Mouse (Mus musculus): ENCODE data around the gene Tmem147. TPM values are rescaled to one million over a fixed set of nuclear protein-coding genes. Genes with fewer than 3 reads are reported as not detected.

Gene Tmem147
- total RNA-seq (2014; fragmentation: Nextera tagmentation) (57.5 and 67.7 TPM in 2 replicates), total RNA-seq (2017) (47.5 and 54.9 TPM in 2 replicates), polyA plus RNA-seq (2012) (40.1 and 44.9 TPM in 2 replicates)

DNA sequence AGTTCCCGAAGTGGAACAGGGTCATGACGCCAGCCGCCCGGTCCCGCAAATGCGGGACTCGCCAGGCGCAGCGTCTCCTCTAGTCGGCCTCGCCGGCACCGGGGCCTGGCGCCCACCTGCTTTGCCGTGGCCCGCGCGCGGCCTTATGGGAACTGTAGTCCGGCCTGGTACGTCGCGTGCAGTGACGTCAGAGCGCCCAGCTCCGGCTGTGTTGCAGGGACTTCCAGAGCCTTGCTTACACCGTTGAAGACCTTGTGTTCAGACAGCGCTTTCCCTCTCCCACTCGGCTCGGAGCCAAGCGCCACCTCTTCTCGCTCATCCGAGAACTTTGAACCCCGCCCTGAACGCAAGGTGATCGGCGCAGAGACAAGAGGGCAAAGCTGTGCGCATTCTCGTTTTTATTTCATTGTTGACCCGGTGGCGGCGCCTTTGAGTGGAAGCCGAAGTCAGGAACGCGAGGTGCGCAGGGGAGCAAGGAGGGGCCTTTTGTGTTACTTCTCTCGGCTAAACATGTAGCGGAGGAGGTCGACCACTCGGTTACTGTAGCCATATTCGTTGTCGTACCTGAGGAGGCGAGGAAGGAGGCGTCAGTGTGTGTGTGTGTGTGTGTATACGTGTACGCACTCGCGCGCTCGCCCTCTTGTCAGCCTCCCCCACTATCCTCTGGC lies at the start of gene Tmem147:
Gene Tmem147, minus strand, starts transcription at position 145 of the 668 bp plus-strand sequence.
- ATAC-seq (ENCODE audit: extremely low read depth, insufficient number of reproducible peaks, low FRiP score, poor library complexity, severe bottlenecking) (peak; percentile 90), DNase-seq (ENCODE audit: low spot score) (peak; percentile 95)
- H3K27me3 ChIP-seq (ENCODE audit: insufficient read depth, low read length) = no peaks in the 10 kb centered on the region
- H3K4me1 ChIP-seq (ENCODE audit: insufficient read depth, low read depth, low read length) = peaks cover 49% of the 10 kb centered on the region
- H3K9me3 ChIP-seq (replicated peaks) = no peaks in the 10 kb centered on the region
- peaks cover 78% of the 10 kb centered on the region for H3K36me3 ChIP-seq (replicated peaks)
- H3K4me3 ChIP-seq (ENCODE audit: low read depth, low read length) = peak within 1 kb of the TSS; percentile 83
- TF ChIP-seq TAL1 (conservative IDR thresholded peaks at IDR 0.05; ENCODE audit: low read depth, low read length) (no peak), GATA2 (IDR thresholded peaks at IDR 0.05; ENCODE audit: borderline replicate concordance, low read depth, low read length) (no peak)

- ATAC-seq (ENCODE audit: extremely low read depth, insufficient number of reproducible peaks, low FRiP score, poor library complexity, severe bottlenecking) (no peak), DNase-seq (ENCODE audit: low spot score) (no peak)
- Histone ChIP-seq H3K36me3 (replicated peaks) (no peaks in the 10 kb centered on the region), H3K9me3 (replicated peaks) (no peaks in the 10 kb centered on the region), H3K4me3 (ENCODE audit: low read depth, low read length) (no peak overlapping the region), H3K4me1 (ENCODE audit: insufficient read depth, low read depth, low read length) (no peaks in the 10 kb centered on the region), H3K27me3 (ENCODE audit: insufficient read depth, low read length) (peaks cover 3% of the 10 kb centered on the region; the same call in 1 of the 2 replicates)
- no peak for TF ChIP-seq GATA2 (IDR thresholded peaks at IDR 0.05; ENCODE audit: borderline replicate concordance, low read depth, low read length)
- no peak for TF ChIP-seq CTCF (IDR thresholded peaks at IDR 0.05; ENCODE audit: low read depth, low read length)
- TF ChIP-seq POLR2AphosphoS5 (IDR thresholded peaks at IDR 0.05; ENCODE audit: insufficient replicate concordance, low read depth, low read length) = no peak
- no peak for TF ChIP-seq GATA1 (IDR thresholded peaks at IDR 0.05; ENCODE audit: borderline replicate concordance, low read length)
- TF ChIP-seq TAL1 (conservative IDR thresholded peaks at IDR 0.05; ENCODE audit: low read depth, low read length) = no peak
Observed at GRCm38 (mm10) chr7:30777911-30778310, 48.6 kb upstream of the Tmem147 start.

- Histone ChIP-seq H3K36me3 (replicated peaks) (no peaks in the 10 kb centered on the region), H3K27me3 (ENCODE audit: insufficient read depth, low read length) (peaks cover 3% of the 10 kb centered on the region; the same call in 1 of the 2 replicates), H3K4me3 (ENCODE audit: low read depth, low read length) (no peak overlapping the region), H3K4me1 (ENCODE audit: insufficient read depth, low read depth, low read length) (no peaks in the 10 kb centered on the region), H3K9me3 (replicated peaks) (no peaks in the 10 kb centered on the region)
- no peak for DNase-seq (ENCODE audit: low spot score)
- ATAC-seq (ENCODE audit: extremely low read depth, insufficient number of reproducible peaks, low FRiP score, poor library complexity, severe bottlenecking) = no peak
- no peak for TF ChIP-seq POLR2AphosphoS5 (IDR thresholded peaks at IDR 0.05; ENCODE audit: insufficient replicate concordance, low read depth, low read length)
- no peak for TF ChIP-seq GATA1 (IDR thresholded peaks at IDR 0.05; ENCODE audit: borderline replicate concordance, low read length)
- no peak for TF ChIP-seq CTCF (IDR thresholded peaks at IDR 0.05; ENCODE audit: low read depth, low read length)
- no peak for TF ChIP-seq GATA2 (IDR thresholded peaks at IDR 0.05; ENCODE audit: borderline replicate concordance, low read depth, low read length)
- TF ChIP-seq TAL1 (conservative IDR thresholded peaks at IDR 0.05; ENCODE audit: low read depth, low read length) = no peak
Observed at GRCm38 (mm10) chr7:30777081-30777579, 47.8 kb upstream of the Tmem147 start.

DNA sequence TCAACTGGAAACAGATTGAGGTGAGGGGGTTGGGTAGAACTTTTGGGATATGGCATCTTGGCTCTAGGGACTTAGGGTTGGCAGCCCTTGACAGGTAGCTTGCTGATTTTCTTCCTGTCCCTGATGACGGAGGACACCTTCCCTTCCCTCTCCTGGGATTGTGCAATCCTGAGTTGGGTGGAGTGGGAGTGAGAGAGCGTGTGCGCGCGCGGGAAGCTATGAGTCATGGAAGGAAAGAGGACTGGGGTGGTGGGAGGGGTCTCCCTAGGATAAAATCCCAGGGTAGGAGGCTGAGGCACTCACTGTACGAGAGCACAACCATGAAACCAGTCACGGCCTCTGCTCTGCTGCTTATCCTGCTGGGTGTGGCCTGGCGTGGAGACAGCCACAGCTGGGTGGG lies 46.8 kb upstream of the Tmem147 start:
- Histone ChIP-seq H3K36me3 (replicated peaks) (no peaks in the 10 kb centered on the region), H3K9me3 (replicated peaks) (no peaks in the 10 kb centered on the region), H3K4me3 (ENCODE audit: low read depth, low read length) (no peak overlapping the region), H3K27me3 (ENCODE audit: insufficient read depth, low read length) (peaks cover 3% of the 10 kb centered on the region; the same call in 1 of the 2 replicates), H3K4me1 (ENCODE audit: insufficient read depth, low read depth, low read length) (no peaks in the 10 kb centered on the region)
- ATAC-seq (ENCODE audit: extremely low read depth, insufficient number of reproducible peaks, low FRiP score, poor library complexity, severe bottlenecking) (no peak), DNase-seq (ENCODE audit: low spot score) (no peak)
- TF ChIP-seq GATA2 (IDR thresholded peaks at IDR 0.05; ENCODE audit: borderline replicate concordance, low read depth, low read length) (no peak), CTCF (IDR thresholded peaks at IDR 0.05; ENCODE audit: low read depth, low read length) (no peak), GATA1 (IDR thresholded peaks at IDR 0.05; ENCODE audit: borderline replicate concordance, low read length) (no peak), TAL1 (conservative IDR thresholded peaks at IDR 0.05; ENCODE audit: low read depth, low read length) (no peak), POLR2AphosphoS5 (IDR thresholded peaks at IDR 0.05; ENCODE audit: insufficient replicate concordance, low read depth, low read length) (no peak)

GRCm38 (mm10) chr7:30769236-30769635 lies 39.9 kb upstream of the Tmem147 start:
- Histone ChIP-seq H3K4me1 (ENCODE audit: insufficient read depth, low read depth, low read length) (no peaks in the 10 kb centered on the region), H3K36me3 (replicated peaks) (no peaks in the 10 kb centered on the region), H3K4me3 (ENCODE audit: low read depth, low read length) (no peak overlapping the region), H3K27me3 (ENCODE audit: insufficient read depth, low read length) (peaks cover 8% of the 10 kb centered on the region), H3K9me3 (replicated peaks) (no peaks in the 10 kb centered on the region)
- TF ChIP-seq POLR2AphosphoS5 (IDR thresholded peaks at IDR 0.05; ENCODE audit: insufficient replicate concordance, low read depth, low read length) (no peak), CTCF (IDR thresholded peaks at IDR 0.05; ENCODE audit: low read depth, low read length) (no peak), GATA2 (IDR thresholded peaks at IDR 0.05; ENCODE audit: borderline replicate concordance, low read depth, low read length) (no peak), TAL1 (conservative IDR thresholded peaks at IDR 0.05; ENCODE audit: low read depth, low read length) (no peak), GATA1 (IDR thresholded peaks at IDR 0.05; ENCODE audit: borderline replicate concordance, low read length) (no peak)
- no peak for DNase-seq (ENCODE audit: low spot score)
- no peak for ATAC-seq (ENCODE audit: extremely low read depth, insufficient number of reproducible peaks, low FRiP score, poor library complexity, severe bottlenecking)

DNA sequence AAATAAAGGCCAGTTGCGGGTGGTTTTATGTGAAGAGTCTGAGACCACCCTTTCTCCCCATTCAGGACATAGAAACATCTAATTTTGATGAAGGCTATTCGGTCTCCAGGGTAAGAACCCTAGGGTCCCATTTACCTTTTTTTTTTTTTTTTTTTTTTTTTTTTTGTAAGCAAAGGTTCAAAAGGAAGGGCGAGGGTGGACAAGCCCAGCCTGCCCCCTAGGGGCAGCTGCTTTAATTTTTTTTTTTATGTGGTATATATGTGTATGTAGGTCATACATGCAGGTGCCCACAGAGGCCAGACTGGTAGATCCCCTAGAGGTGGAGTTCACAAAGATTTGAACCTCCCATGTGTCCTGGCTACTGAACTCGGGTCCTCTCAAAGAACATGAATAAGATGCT lies 37.1 kb upstream of the Tmem147 start:
- Histone ChIP-seq H3K4me1 (ENCODE audit: insufficient read depth, low read depth, low read length) (0 out of 2 replicates have a peak, but pooled peaks cover 2% of the 10 kb centered on the region), H3K4me3 (ENCODE audit: low read depth, low read length) (no peak overlapping the region), H3K9me3 (replicated peaks) (no peaks in the 10 kb centered on the region), H3K36me3 (replicated peaks) (no peaks in the 10 kb centered on the region), H3K27me3 (ENCODE audit: insufficient read depth, low read length) (peaks cover 21% of the 10 kb centered on the region)
- TF ChIP-seq GATA1 (IDR thresholded peaks at IDR 0.05; ENCODE audit: borderline replicate concordance, low read length) (no peak), POLR2AphosphoS5 (IDR thresholded peaks at IDR 0.05; ENCODE audit: insufficient replicate concordance, low read depth, low read length) (no peak), GATA2 (IDR thresholded peaks at IDR 0.05; ENCODE audit: borderline replicate concordance, low read depth, low read length) (no peak), TAL1 (conservative IDR thresholded peaks at IDR 0.05; ENCODE audit: low read depth, low read length) (no peak), CTCF (IDR thresholded peaks at IDR 0.05; ENCODE audit: low read depth, low read length) (no peak)
- ATAC-seq (ENCODE audit: extremely low read depth, insufficient number of reproducible peaks, low FRiP score, poor library complexity, severe bottlenecking) = no peak
- no peak for DNase-seq (ENCODE audit: low spot score)

Measured in G1E (cell line).